Comparison of ENCODE assay signal across 8 mouse cellular contexts in the genomic region with DNA sequence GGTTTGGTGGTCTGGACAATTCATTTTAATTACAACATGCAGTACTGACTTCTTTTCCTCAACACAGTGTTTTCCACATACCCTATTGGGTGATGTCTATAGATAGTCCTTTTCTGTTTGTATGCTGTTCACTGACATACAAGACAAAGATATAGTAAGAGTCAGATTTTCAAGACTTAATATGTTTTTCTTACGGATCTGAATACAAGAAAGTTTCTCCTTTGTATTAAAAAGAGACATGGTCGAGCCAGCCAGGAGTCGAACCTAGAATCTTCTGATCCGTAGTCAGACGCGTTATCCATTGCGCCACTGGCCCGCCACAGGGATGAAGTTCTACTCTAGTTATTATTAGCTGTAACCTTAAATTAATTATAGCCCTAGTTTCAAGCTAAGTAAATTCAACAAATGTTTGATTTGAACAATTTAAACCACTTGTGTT. TPM values are rescaled to one million over a fixed set of nuclear protein-coding genes. Genes with fewer than 3 reads are reported as not detected.
DNase-seq lines count a peak whose midpoint lies in the region; ATAC-seq and TF ChIP-seq lines count a peak whose summit lies in the region.

No protein-coding gene starts in this region.

- peaks cover 22% of the 10 kb centered on the region for H3K4me1 ChIP-seq in G1E (ENCODE audit: insufficient read depth, low read depth, low read length)
- peaks cover 11% of the 10 kb centered on the region for H3K4me1 ChIP-seq in intestine, embryonic 16.5 days (ENCODE audit: control insufficient read depth, insufficient read depth, low read length)
- peaks cover 11% of the 10 kb centered on the region for H3K4me1 ChIP-seq in liver, embryonic 16.5 days (ENCODE audit: control insufficient read depth, low read depth, low read length)

- no peak overlapping the region for H3K27ac ChIP-seq in intestine, embryonic 16.5 days (ENCODE audit: low read length)
- peak overlapping the region; percentile 70 for H3K27ac ChIP-seq in liver, embryonic 16.5 days (ENCODE audit: low read length)

- peak overlapping the region; percentile 61 for H3K4me2 ChIP-seq in intestine, embryonic 16.5 days (ENCODE audit: low read depth, low read length)
- H3K4me2 ChIP-seq in liver, embryonic 16.5 days (ENCODE audit: low read depth, low read length), result peak overlapping the region; percentile 92

- no peaks in the 10 kb centered on the region for H3K9me3 ChIP-seq in G1E (replicated peaks)
- H3K9me3 ChIP-seq in intestine, embryonic 16.5 days (ENCODE audit: control insufficient read depth, low read length), result no peaks in the 10 kb centered on the region
- no peaks in the 10 kb centered on the region for H3K9me3 ChIP-seq in liver, embryonic 16.5 days (replicated peaks; ENCODE audit: control insufficient read depth, low read length)

- WGBS in intestine, embryonic 16.5 days, result 0% methylated on average over 8 of the region's 8 CpGs
- 0% methylated on average over 8 of the region's 8 CpGs for WGBS in liver, embryonic 16.5 days (ENCODE audit: insufficient replicate concordance)

- ATAC-seq in G1E (ENCODE audit: extremely low read depth, insufficient number of reproducible peaks, low FRiP score, poor library complexity, severe bottlenecking), result peak; percentile 37; the same call in 1 of the 2 replicates
- peak; percentile 82 for ATAC-seq in intestine, embryonic 16.5 days
- peak; percentile 74 for ATAC-seq in liver, embryonic 16.5 days (ENCODE audit: low read depth)

- H3K27me3 ChIP-seq in G1E (ENCODE audit: insufficient read depth, low read length), result peaks cover 5% of the 10 kb centered on the region; the same call in 1 of the 2 replicates
- H3K27me3 ChIP-seq in intestine, embryonic 16.5 days (replicated peaks; ENCODE audit: control insufficient read depth, insufficient read depth, low read length), result 0 out of 2 replicates have a peak, but pooled peaks cover 2% of the 10 kb centered on the region
- no peaks in the 10 kb centered on the region for H3K27me3 ChIP-seq in liver, embryonic 16.5 days (ENCODE audit: control insufficient read depth, insufficient read depth, low read depth, low read length)

- peak; percentile 57 for DNase-seq in CD4-positive helper T cell, adult 2 months (ENCODE audit: low read depth, low spot score)
- no peak for DNase-seq in G1E (ENCODE audit: low spot score)
- DNase-seq in embryo, embryonic 11 days, result peak; percentile 81
- peak; percentile 83 to 93 for DNase-seq in heart, adult 18-20 months
- DNase-seq in neural tube, embryonic 10.5 days (ENCODE audit: extremely low spot score, low spot score), result peak; percentile 60
- DNase-seq in frontal cortex, postnatal 14 days (ENCODE audit: low spot score in 2 of 2), result no peak

- TF ChIP-seq CTCF in G1E (IDR thresholded peaks at IDR 0.05; ENCODE audit: low read depth, low read length), result no peak

- no peaks in the 10 kb centered on the region for H3K36me3 ChIP-seq in G1E (replicated peaks)
- H3K36me3 ChIP-seq in intestine, embryonic 16.5 days (ENCODE audit: control insufficient read depth, insufficient read depth, low read length), result no peaks in the 10 kb centered on the region
- H3K36me3 ChIP-seq in liver, embryonic 16.5 days (ENCODE audit: control insufficient read depth, insufficient read depth), result no peaks in the 10 kb centered on the region

- peak overlapping the region; percentile 53; the same call in 1 of the 2 replicates for H3K9ac ChIP-seq in intestine, embryonic 16.5 days (ENCODE audit: low read depth, low read length)
- peak overlapping the region; percentile 71 for H3K9ac ChIP-seq in liver, embryonic 16.5 days (ENCODE audit: low read depth, low read length)

- peak overlapping the region; percentile 71 for H3K4me3 ChIP-seq in G1E (ENCODE audit: low read depth, low read length)
- peak overlapping the region; percentile 47 for H3K4me3 ChIP-seq in intestine, embryonic 16.5 days (ENCODE audit: low read length)
- peak overlapping the region; percentile 70 for H3K4me3 ChIP-seq in liver, embryonic 16.5 days (ENCODE audit: low read depth, low read length)

RNA-seq across cellular contexts. Expression of a gene that starts 11.4 kb away (rescaled TPM):
- total RNA-seq in G1E (2014; fragmentation: Nextera tagmentation) (not detected in 2 replicates), G1E (2017) (0.22 and 0.23 TPM in 2 replicates)
- polyA plus RNA-seq in G1E (2012), result 0.03 and 0.04 TPM in 2 replicates
- total RNA-seq in heart, adult 18-20 months (2021), result not detected
- polyA plus RNA-seq in intestine, embryonic 16.5 days (2015; fragmentation: Nextera tagmentation; extraction: Ambion mirVana), result 1.4 and 2.0 TPM in 2 replicates
- 0.54 and 0.72 TPM in 2 replicates for polyA plus RNA-seq in liver, embryonic 16.5 days (2015; fragmentation: Nextera tagmentation; extraction: Ambion mirVana)

RNA-seq across cellular contexts. Expression of a gene that starts 14.4 kb away (rescaled TPM):
- total RNA-seq in G1E (2014; fragmentation: Nextera tagmentation) (177 and 303 TPM in 2 replicates), G1E (2017) (2,043 and 4,016 TPM in 2 replicates)
- polyA plus RNA-seq in G1E (2012), result 5,681 and 9,617 TPM in 2 replicates
- total RNA-seq in heart, adult 18-20 months (2021), result 10 to 100 TPM; 10.9 to 12.6 TPM
- polyA plus RNA-seq in intestine, embryonic 16.5 days (2015; fragmentation: Nextera tagmentation; extraction: Ambion mirVana), result 4.6 and 5.1 TPM in 2 replicates
- 13.7 and 18.8 TPM in 2 replicates for polyA plus RNA-seq in liver, embryonic 16.5 days (2015; fragmentation: Nextera tagmentation; extraction: Ambion mirVana)

RNA-seq across cellular contexts. Expression of a gene that starts 14.8 kb away (rescaled TPM):
- total RNA-seq in G1E (2014; fragmentation: Nextera tagmentation) (229 and 286 TPM in 2 replicates), G1E (2017) (1,693 and 2,296 TPM in 2 replicates)
- 11.8 and 30.4 TPM in 2 replicates for polyA plus RNA-seq in G1E (2012)
- total RNA-seq in heart, adult 18-20 months (2021), result 10 to 100 TPM; 15.2 to 16.5 TPM
- 1.8 and 2.9 TPM in 2 replicates for polyA plus RNA-seq in intestine, embryonic 16.5 days (2015; fragmentation: Nextera tagmentation; extraction: Ambion mirVana)
- 2.9 and 4.7 TPM in 2 replicates for polyA plus RNA-seq in liver, embryonic 16.5 days (2015; fragmentation: Nextera tagmentation; extraction: Ambion mirVana)

RNA-seq across cellular contexts. Expression of a gene that starts 20.2 kb away (rescaled TPM):
- total RNA-seq in G1E (2014; fragmentation: Nextera tagmentation), result 26.2 and 52.2 TPM in 2 replicates
- 284 and 309 TPM in 2 replicates for total RNA-seq in G1E (2017)
- polyA plus RNA-seq in G1E (2012), result 12.6 and 17.3 TPM in 2 replicates
- total RNA-seq in heart, adult 18-20 months (2021), result 10 to 100 TPM; 15.0 to 20.2 TPM
- 18.8 and 22.0 TPM in 2 replicates for polyA plus RNA-seq in intestine, embryonic 16.5 days (2015; fragmentation: Nextera tagmentation; extraction: Ambion mirVana)
- 47.5 and 58.3 TPM in 2 replicates for polyA plus RNA-seq in liver, embryonic 16.5 days (2015; fragmentation: Nextera tagmentation; extraction: Ambion mirVana)

RNA-seq across cellular contexts. Expression of a gene that starts 21.8 kb away (rescaled TPM):
- 141 and 253 TPM in 2 replicates for total RNA-seq in G1E (2014; fragmentation: Nextera tagmentation)
- total RNA-seq in G1E (2017), result 901 and 1,517 TPM in 2 replicates
- 27.9 and 53.3 TPM in 2 replicates for polyA plus RNA-seq in G1E (2012)
- 10 to 100 TPM in 1 of 2 experiments, 1 to 10 TPM in 1; 7.7 to 10.8 TPM for total RNA-seq in heart, adult 18-20 months (2021)
- polyA plus RNA-seq in intestine, embryonic 16.5 days (2015; fragmentation: Nextera tagmentation; extraction: Ambion mirVana), result 17.4 and 30.0 TPM in 2 replicates
- polyA plus RNA-seq in liver, embryonic 16.5 days (2015; fragmentation: Nextera tagmentation; extraction: Ambion mirVana), result 13.1 and 20.8 TPM in 2 replicates

Comparison
In these comparisons a context has a peak if more than half of its experiments do, and no peak if none do; other contexts are left out.
1. DNase-seq: peak in CD4-positive helper T cell, adult 2 months (single experiment), embryo, embryonic 11 days (single experiment), heart, adult 18-20 months (2 of 2) and neural tube, embryonic 10.5 days (single experiment); none in G1E (single experiment) and frontal cortex, postnatal 14 days (0 of 2).
2. RNA of a gene that starts 14.4 kb away (polyA plus RNA-seq): 5,681 to 9,617 TPM in G1E; 13.7 to 18.8 TPM in liver, embryonic 16.5 days and 4.6 to 5.1 TPM in intestine, embryonic 16.5 days; every median in the first group is over 100 times any median in the second.
3. Peak in every context shown above with its lines, with median percentiles within 50 percentile points of each other: ATAC-seq and H3K4me3 ChIP-seq.